Mouse (Mus musculus): ENCODE results near the gene Mab21l2. TPM values are rescaled to one million over a fixed set of nuclear protein-coding genes. Genes with fewer than 3 reads are reported as not detected.

Gene Mab21l2
- 0.07 TPM in 1 of 2 replicates, not detected in the other for total RNA-seq (2012; rRNA removed)
- not detected for polyA plus RNA-seq (2012; ENCODE audit: insufficient read depth in 1 of 2, insufficient read length in 2 of 2, low read depth in 1 of 2, low replicate concordance in 2 of 2, missing spikeins in 1 of 2)

- Histone ChIP-seq H3K9ac (ENCODE audit: control insufficient read depth, low read depth, low read length, poor library complexity, severe bottlenecking) (no peak within 1 kb of the TSS), H3K4me3 (ENCODE audit: control insufficient read depth in 1 of 2, insufficient read depth in 1 of 2, low read depth in 2 of 2, low read length in 2 of 2) (no peak within 1 kb of the TSS), H3K79me2 (ENCODE audit: control insufficient read depth, insufficient read depth, low read length, poor library complexity) (no peaks in the 10 kb centered on the region), H3K4me1 (ENCODE audit: control insufficient read depth in 1 of 2, insufficient read depth in 2 of 2, low read length in 2 of 2) (peaks cover 0 to 6% of the 10 kb centered on the region in 2 experiments; a peak in 2 of 4 replicates), H3K27me3 (ENCODE audit: control insufficient read depth in 1 of 2, insufficient read depth in 2 of 2, low read length in 2 of 2) (no peaks in the 10 kb centered on the region), H3K9me3 (replicated peaks; ENCODE audit: insufficient read depth, low read length) (no peaks in the 10 kb centered on the region), H3K27ac (ENCODE audit: control insufficient read depth, low read depth, low read length) (no peak within 1 kb of the TSS), H3K36me3 (ENCODE audit: control insufficient read depth in 1 of 2, insufficient read depth in 2 of 2, low read length in 2 of 2) (no peaks in the 10 kb centered on the region)
- no peak for TF ChIP-seq USF1 (IDR thresholded peaks at IDR 0.05; ENCODE audit: low read depth, low read length)
- no peak for TF ChIP-seq CTCF (IDR thresholded peaks at IDR 0.05 in 2 of 3, conservative IDR thresholded peaks at IDR 0.05 in 1 of 3; ENCODE audit: control insufficient read depth in 1 of 3, insufficient read depth in 1 of 3, low read depth in 2 of 3, low read length in 3 of 3, poor library complexity in 1 of 3, severe bottlenecking in 1 of 3)
- no peak for DNase-seq (ENCODE audit: low read depth, low spot score)
Measured at GRCm38 (mm10) chr3:86548091-86549015, at the start of gene Mab21l2. Gene Mab21l2 (minus strand): TSS chr3:86548629.

GRCm38 (mm10) chr3:86575312-86575711 is 26.9 kb upstream of the Mab21l2 start:
- no peak overlapping the region for H3K4me3 ChIP-seq (ENCODE audit: control insufficient read depth in 1 of 2, insufficient read depth in 1 of 2, low read depth in 2 of 2, low read length in 2 of 2)
- H3K9me3 ChIP-seq (replicated peaks; ENCODE audit: insufficient read depth, low read length) = no peaks in the 10 kb centered on the region
- H3K4me1 ChIP-seq (ENCODE audit: control insufficient read depth in 1 of 2, insufficient read depth in 2 of 2, low read length in 2 of 2) = no peaks in the 10 kb centered on the region
- H3K36me3 ChIP-seq (ENCODE audit: control insufficient read depth in 1 of 2, insufficient read depth in 2 of 2, low read length in 2 of 2) = peaks cover 0 to 3% of the 10 kb centered on the region in 2 experiments; a peak in 1 of 4 replicates
- peak; percentile 12 for DNase-seq (ENCODE audit: low read depth, low spot score)
- H3K79me2 ChIP-seq (ENCODE audit: control insufficient read depth, insufficient read depth, low read length, poor library complexity) = no peaks in the 10 kb centered on the region
- no peak for TF ChIP-seq ETS1 (IDR thresholded peaks at IDR 0.05; ENCODE audit: low read depth, low read length)
- TF ChIP-seq TAL1 (IDR thresholded peaks at IDR 0.05; ENCODE audit: low read length) = peak; percentile 53
- no peak for TF ChIP-seq USF2 (IDR thresholded peaks at IDR 0.05; ENCODE audit: borderline replicate concordance in 1 of 2, insufficient read depth in 1 of 2, low read depth in 1 of 2, low read length in 2 of 2)
- TF ChIP-seq EP300 (IDR thresholded peaks at IDR 0.05; ENCODE audit: low read depth in 1 of 2, low read length in 2 of 2) = peak in 1 of 2 experiments; percentile 51; a peak in 3 of 4 replicates
- peak; percentile 44; the same call in 1 of the 2 replicates for TF ChIP-seq TCF12 (IDR thresholded peaks at IDR 0.05; ENCODE audit: low read depth, low read length)
- TF ChIP-seq GATA1 (IDR thresholded peaks at IDR 0.05; ENCODE audit: low read depth, low read length) = peak; percentile 34; the same call in 1 of the 2 replicates
- no peak for TF ChIP-seq UBTF (IDR thresholded peaks at IDR 0.05; ENCODE audit: borderline replicate concordance, insufficient read depth, low read depth, low read length)
- no peak overlapping the region for H3K9ac ChIP-seq (ENCODE audit: control insufficient read depth, low read depth, low read length, poor library complexity, severe bottlenecking)
- no peak overlapping the region for H3K27ac ChIP-seq (ENCODE audit: control insufficient read depth, low read depth, low read length)
- no peaks in the 10 kb centered on the region for H3K27me3 ChIP-seq (ENCODE audit: control insufficient read depth in 1 of 2, insufficient read depth in 2 of 2, low read length in 2 of 2)

Measured in MEL (cell line).